Mouse (Mus musculus) retina, adult 2 months (tissue): ENCODE results near the gene Ces1e.
"Not testable (repeated sequence)": the region's sequence is repeated elsewhere in the genome, so short reads cannot be mapped to it uniquely, and the experiment has no call there.

Experiments
- DNase-seq: peaks from one replicate; pipeline ENCODE4 v3.0.0-alpha.2; 2012; ENCODE audit warnings: low read depth, low spot score

Ces1e gene

GRCm38 (mm10) chr8:93229446-93229845 lies at the start of gene Ces1e:
Gene Ces1e (minus strand): TSS chr8:93229619.
- DNase-seq: no peak

GRCm38 (mm10) chr8:93278176-93278805 lies 48.9 kb upstream of the Ces1e start:
- DNase-seq: no peak

GRCm38 (mm10) chr8:93274609-93275008 lies 45.2 kb upstream of the Ces1e start:
- DNase-seq: no peak

DNA sequence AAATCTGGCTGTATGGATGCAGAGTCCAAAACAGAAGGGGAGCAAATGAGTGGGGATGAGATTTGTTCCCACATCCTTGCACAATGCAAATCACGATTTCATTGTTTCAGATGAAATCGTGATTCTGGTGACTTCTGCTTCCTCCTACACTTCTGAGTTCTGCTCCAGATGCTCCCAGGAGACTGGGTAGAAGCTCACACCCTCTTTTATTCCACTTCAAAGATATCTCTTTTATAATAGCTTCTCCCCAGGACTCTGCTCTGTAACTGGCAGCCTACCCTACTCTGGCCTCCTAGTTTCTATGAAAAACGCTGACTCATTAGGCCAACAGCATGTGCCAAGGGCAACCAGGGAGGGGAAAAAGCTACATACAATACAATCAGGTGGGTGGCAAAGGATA lies 43.9 kb upstream of the Ces1e start:
- DNase-seq: no peak

DNA sequence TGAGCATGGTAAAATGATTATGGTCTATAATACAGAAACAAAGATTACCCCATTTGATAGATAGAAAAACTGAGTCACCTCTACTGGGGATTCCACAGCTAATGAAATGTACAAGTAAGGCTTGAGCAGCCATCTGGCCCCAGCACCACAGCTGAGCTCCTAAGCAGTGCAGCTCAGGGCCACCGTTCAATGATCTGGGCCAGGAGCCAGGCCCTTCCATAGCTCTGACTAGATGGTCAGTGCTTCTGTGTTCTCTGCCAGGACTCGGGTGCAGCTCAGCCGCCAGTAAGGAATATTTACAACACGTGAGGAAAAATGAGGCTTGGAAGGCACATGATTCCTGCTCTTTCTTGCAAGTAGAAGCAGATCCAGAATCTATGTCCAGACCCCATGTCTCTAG lies 43.3 kb upstream of the Ces1e start:
- DNase-seq: no peak

GRCm38 (mm10) chr8:93261436-93261835 lies 32.0 kb upstream of the Ces1e start:
- DNase-seq: no peak

GRCm38 (mm10) chr8:93252400-93252925 lies 23.0 kb upstream of the Ces1e start:
- DNase-seq: no peak

GRCm38 (mm10) chr8:93246057-93246456 lies 16.6 kb upstream of the Ces1e start:
- DNase-seq: no peak

- DNase-seq: no peak
These were observed 10.5 kb upstream of the Ces1e start for GRCm38 (mm10) chr8:93239884-93240283.

DNA sequence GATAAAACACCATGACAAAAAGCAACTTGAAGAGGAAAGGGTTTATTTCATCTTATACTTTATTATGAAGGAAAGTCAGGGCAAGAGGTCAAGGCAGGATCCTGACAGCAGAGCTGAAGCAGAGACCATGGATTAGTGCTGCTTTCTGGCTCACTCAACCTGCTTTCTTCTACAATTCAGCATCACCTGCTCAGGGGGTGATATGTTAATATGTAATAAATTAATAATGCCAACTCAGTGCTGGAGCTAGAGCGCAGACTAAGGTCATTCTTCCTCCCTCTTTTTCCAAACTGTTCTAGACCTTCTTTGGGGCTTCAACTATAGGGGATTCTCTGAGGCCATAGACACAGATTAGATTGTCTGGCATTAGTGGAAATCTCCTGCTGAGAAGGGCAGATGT lies 6.3 kb upstream of the Ces1e start:
- DNase-seq: no peak

- no peak for DNase-seq
These were observed 5.3 kb upstream of the Ces1e start for GRCm38 (mm10) chr8:93234706-93235105.

- no peak for DNase-seq
These were observed 4.6 kb upstream of the Ces1e start for GRCm38 (mm10) chr8:93234068-93234467.

DNA sequence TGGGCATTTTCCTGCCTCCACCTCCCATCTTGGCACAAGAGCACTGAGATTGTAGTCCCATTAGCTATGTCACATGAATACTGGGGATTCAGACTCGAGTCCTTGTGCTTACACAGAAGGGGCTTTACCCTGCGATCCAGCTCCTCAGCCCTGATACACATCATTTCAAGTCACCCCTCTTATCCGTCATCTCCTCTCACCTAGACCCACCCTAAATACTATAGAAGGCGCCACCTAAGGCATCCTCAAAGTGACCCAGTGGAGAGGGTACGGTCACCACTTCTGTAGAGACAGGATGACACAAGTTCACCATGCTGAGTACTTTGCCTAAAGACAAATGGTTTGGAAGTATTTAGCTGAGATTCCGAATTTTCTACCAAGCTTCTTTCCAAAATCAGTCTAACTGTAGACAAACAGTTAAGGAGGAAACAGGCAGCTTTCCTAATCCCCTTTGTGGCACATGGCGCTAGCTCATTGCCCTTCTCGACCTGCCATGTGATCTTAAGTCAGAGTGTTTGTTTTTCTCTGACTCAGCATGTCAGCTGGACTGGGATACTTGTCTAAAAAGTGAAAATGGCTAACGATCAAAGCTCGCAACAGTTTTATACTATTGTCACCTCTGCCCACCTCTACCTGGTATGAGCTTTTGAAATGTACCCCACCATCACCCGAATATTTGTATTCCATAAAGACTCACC lies 597 bp downstream of the Ces1e start:
- no peak for DNase-seq

GRCm38 (mm10) chr8:93226471-93226870 lies 2.9 kb downstream of the Ces1e start:
- DNase-seq: not testable (repeated sequence)

- DNase-seq: no peak
These were observed 7.5 kb downstream of the Ces1e start for GRCm38 (mm10) chr8:93221896-93222295.

- DNase-seq: no peak
These were observed 11.6 kb downstream of the Ces1e start for GRCm38 (mm10) chr8:93217867-93218266.

DNA sequence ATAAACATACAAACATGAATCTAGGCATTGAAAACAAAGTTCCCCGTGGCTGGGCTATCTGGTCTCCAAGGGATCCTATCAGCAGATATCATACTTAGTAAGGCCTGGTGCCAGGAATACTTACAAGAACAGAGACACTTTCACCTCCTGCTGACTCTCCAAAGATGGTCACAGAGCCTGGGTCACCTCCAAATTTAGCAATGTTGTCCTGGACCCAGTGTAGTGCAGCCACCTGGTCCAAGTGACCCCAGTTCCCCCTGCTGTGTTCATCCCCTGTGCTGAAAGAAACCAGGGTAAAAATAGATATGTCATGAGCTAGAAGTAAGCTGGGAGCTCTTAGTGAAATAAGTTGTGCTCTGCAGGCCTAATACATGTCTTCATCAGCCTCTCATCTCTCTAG lies 12.0 kb downstream of the Ces1e start:
- DNase-seq: no peak

- no peak for DNase-seq
These were observed 18.3 kb downstream of the Ces1e start for GRCm38 (mm10) chr8:93211091-93211490.

GRCm38 (mm10) chr8:93199146-93199545 lies 30.3 kb downstream of the Ces1e start:
- not testable (repeated sequence) for DNase-seq

DNA sequence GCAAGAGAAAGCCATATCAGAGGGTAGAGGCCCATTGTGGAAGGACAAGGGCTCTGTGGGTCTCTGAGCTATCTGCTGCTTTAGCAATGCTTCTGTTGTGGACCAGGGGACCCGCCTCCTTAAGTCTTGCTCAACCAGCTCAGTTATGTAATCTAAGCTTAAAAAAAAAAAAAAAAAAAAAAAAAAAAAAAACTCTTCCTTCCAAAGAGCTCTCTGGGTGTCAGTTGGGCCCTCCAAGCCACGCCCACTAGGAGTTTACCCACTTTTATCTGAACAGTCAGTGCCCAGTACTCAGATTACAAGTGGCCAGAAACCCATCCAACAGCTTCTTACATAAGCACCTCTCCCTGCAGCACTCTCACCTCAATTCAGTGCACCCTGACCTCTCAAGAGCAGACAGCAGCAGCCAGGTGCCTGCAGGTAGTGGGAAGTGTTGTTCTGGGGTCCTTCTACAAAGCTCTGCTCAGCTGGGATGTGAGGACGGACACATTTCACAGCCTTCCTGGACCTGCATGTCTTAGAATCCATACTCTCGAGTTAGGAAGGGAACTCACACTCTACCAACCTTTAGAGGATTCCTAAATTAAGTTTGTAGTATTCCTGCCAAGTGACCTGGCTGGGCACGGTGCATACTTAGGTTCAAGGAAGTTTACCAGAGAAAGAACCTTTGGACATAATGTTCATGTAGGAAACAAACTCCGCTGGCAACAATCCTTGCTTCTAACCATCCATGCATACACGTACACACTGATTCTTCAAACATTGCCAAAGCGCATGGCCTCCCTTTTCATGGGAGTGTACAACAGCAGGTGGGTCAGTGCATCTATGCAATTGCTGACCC lies 31.5 kb downstream of the Ces1e start, which contains the start of gene Ces1d:
Gene Ces1d, minus strand, starts transcription at position 154 of the 841 bp plus-strand sequence.
- DNase-seq: no peak

DNA sequence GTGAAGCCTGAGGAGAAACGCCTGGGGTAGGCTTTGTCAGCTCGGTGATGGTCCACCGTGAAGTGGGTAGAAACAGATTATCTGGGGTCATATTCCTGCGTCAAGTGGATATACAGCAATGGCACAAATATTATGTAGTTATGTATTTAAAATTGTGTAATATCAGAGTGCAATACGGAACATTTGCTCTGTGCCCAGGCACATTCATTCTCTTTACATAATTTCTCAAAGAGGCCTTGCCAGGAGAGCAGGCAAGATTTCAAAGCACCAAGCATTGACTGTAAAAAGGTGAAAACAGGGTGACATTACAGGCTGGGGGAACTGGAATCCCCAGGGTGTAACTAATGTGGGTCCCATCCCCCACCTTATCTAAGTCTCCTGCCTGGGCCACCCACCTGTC lies 33.0 kb downstream of the Ces1e start:
- DNase-seq: no peak

- no peak for DNase-seq
These were observed 48.8 kb downstream of the Ces1e start for GRCm38 (mm10) chr8:93180581-93181129.
